Mouse (Mus musculus) intestine, postnatal 0 days (tissue): Measurements from ENCODE around the gene Gga2. TPM values are rescaled to one million over a fixed set of nuclear protein-coding genes. Genes with fewer than 3 reads are reported as not detected.

ENCODE experiments used
- ATAC-seq: fragments of 200-750 bp; cut with Nextera tagmentation; 2 replicates; pipeline ENCODE4 v1.8.0; 2017; ENCODE audit warnings: mild to moderate bottlenecking, moderate TSS enrichment, moderate library complexity
- H3K27ac ChIP-seq: fragments of 300-500 bp; sonication (generic); 2 replicates; pipeline ENCODE4 v1.5.1; 2014; ENCODE audit warnings: mild to moderate bottlenecking, low read depth, low read length, moderate library complexity
- H3K27me3 ChIP-seq: fragments of 300-500 bp; sonication (generic); replicated peaks from 2 replicates; pipeline ENCODE4 v1.6.1; 2014; ENCODE audit warnings: low read length, mixed read lengths; ENCODE audit not compliant: control insufficient read depth, insufficient read depth
- H3K36me3 ChIP-seq: fragments of 300-500 bp; sonication (generic); 2 replicates; pipeline ENCODE4 v1.6.1; 2014; ENCODE audit warnings: mild to moderate bottlenecking, moderate library complexity; ENCODE audit not compliant: control insufficient read depth, insufficient read depth
- H3K4me1 ChIP-seq: fragments of 300-500 bp; sonication (generic); replicated peaks from 2 replicates; pipeline ENCODE4 v1.6.1; 2014; ENCODE audit warnings: antibody characterized with exemption, low read length, mixed read lengths; ENCODE audit not compliant: control insufficient read depth, insufficient read depth
- H3K4me2 ChIP-seq: fragments of 300-500 bp; sonication (generic); replicated peaks from 2 replicates; pipeline ENCODE4 v1.6.1; 2014; ENCODE audit warnings: low read depth, mild to moderate bottlenecking, moderate library complexity
- H3K4me3 ChIP-seq: fragments of 300-500 bp; sonication (generic); 2 replicates; pipeline ENCODE4 v1.5.1; 2014; ENCODE audit warnings: low read depth, low read length
- H3K9ac ChIP-seq: fragments of 300-500 bp; sonication (generic); 2 replicates; pipeline ENCODE4 v1.6.1; 2014; ENCODE audit warnings: mild to moderate bottlenecking, low read depth, low read length
- H3K9me3 ChIP-seq: fragments of 300-500 bp; sonication (generic); 2 replicates; pipeline ENCODE4 v1.6.1; 2016; ENCODE audit warnings: mixed run types; ENCODE audit not compliant: control insufficient read depth
- CTCF ChIP-seq: sonication (generic); IDR thresholded peaks from 2 replicates; pipeline ENCODE4 v1.5.1; 2016; ENCODE audit warnings: low read depth, mild to moderate bottlenecking, control low read depth, antibody characterized with exemption, moderate library complexity
- WGBS: fragments of 180-500 bp; shearing (Covaris S2); extraction: QIAGEN DNeasy Blood & Tissue Kit; methylation state at CpG from one replicate; pipeline ENCODE4 v1.1.7; 2014; 5-methylcytosine and 5-hydroxymethylcytosine counted together
- polyA plus RNA-seq: library from polyadenylated mRNA; unstranded; fragments of >200 nt; fragmentation: Nextera tagmentation; extraction: Ambion mirVana; gene quantifications from 2 replicates; pipeline ENCODE4 v1.2.1, GENCODE M21; 2015

The Gga2 gene
- polyA plus RNA-seq, 1 experiment from 2014 or later, result 59.9 TPM

DNA sequence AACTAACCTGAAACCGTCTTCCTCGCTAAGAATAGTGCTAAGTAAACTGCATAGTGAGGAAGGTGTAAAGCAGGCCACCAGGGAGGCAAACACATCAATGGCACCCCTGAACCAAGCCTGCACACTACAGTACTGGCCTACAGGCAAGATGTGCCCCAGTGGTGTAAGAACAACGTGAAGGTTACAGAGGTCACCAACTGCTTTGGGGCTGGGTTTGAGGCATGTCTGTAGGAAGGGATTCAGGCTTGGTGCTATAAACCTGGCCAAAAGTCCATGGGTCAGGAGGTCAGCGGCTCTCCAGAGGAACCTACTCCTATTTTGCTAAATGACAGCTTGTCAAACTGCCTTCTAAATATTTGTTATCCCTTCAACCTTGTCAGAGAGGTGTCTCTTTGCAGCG is 35.6 kb upstream of the Gga2 start:
- WGBS, result 76% methylated on average over 5 of the region's 5 CpGs
- Histone ChIP-seq H3K4me3 (no peak overlapping the region), H3K36me3 (peaks cover 25% of the 10 kb centered on the region; the same call in 1 of the 2 replicates), H3K4me2 (no peak overlapping the region), H3K4me1 (no peaks in the 10 kb centered on the region), H3K9ac (no peak overlapping the region), H3K9me3 (no peaks in the 10 kb centered on the region), H3K27ac (no peak overlapping the region), H3K27me3 (no peaks in the 10 kb centered on the region)
- ATAC-seq, result no peak
- no peak for TF ChIP-seq CTCF

DNA sequence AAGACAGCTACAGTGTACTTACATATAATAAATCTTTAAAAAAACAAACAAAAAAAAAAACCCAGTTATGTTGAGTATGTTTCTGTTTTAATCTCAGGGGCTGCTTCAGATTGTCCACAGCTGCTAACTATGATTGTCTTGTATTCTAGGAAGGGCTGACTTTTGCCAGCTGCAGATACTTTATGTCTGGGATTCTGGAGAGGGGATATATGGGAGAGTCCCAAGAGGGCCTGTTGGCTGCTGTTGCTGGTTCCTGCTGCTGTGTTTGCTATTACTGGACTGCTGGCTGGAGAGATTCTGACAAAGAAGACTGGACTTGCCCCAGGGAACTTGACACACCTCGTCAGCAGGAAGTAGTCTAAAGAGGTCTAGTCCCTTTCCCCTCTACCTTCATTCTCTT is 29.8 kb upstream of the Gga2 start:
- WGBS, result 75% methylated on average over 1 of the region's 1 CpGs
- Histone ChIP-seq H3K4me3 (no peak overlapping the region), H3K4me2 (no peak overlapping the region), H3K27ac (no peak overlapping the region), H3K9ac (no peak overlapping the region), H3K9me3 (no peaks in the 10 kb centered on the region), H3K4me1 (0 out of 2 replicates have a peak, but pooled peaks cover 3% of the 10 kb centered on the region), H3K36me3 (peaks cover 19% of the 10 kb centered on the region; the same call in 1 of the 2 replicates), H3K27me3 (no peaks in the 10 kb centered on the region)
- ATAC-seq, result no peak
- TF ChIP-seq CTCF, result no peak

DNA sequence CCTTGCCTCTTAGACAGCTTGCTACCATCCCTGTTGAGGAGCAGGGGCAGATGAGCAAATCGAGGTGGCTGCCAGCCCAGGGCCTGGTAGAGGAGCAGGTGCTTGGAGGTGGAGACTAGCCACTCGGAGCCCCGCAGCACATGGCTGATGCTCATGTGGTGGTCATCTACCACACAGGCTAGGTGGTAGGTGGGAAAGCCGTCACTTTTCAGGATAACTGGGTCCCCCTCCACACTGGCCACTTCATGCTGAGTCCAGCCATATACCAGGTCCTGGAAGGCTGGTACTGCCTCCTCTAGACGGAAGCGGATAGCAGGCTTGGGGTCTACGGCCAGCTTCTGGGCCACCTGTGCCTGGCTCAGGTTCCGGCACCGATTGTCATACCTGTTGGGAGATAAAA is 27.2 kb upstream of the Gga2 start:
- Histone ChIP-seq H3K4me3 (no peak overlapping the region), H3K9me3 (no peaks in the 10 kb centered on the region), H3K27me3 (no peaks in the 10 kb centered on the region), H3K27ac (0 out of 2 replicates have a peak overlapping the region, but pooled peaks have one; percentile 7), H3K4me1 (peaks cover 6% of the 10 kb centered on the region; the same call in 1 of the 2 replicates), H3K9ac (no peak overlapping the region), H3K36me3 (peaks cover 6% of the 10 kb centered on the region; the same call in 1 of the 2 replicates), H3K4me2 (no peak overlapping the region)
- no peak for ATAC-seq
- 93% methylated on average over 9 of the region's 9 CpGs for WGBS
- TF ChIP-seq CTCF, result no peak

DNA sequence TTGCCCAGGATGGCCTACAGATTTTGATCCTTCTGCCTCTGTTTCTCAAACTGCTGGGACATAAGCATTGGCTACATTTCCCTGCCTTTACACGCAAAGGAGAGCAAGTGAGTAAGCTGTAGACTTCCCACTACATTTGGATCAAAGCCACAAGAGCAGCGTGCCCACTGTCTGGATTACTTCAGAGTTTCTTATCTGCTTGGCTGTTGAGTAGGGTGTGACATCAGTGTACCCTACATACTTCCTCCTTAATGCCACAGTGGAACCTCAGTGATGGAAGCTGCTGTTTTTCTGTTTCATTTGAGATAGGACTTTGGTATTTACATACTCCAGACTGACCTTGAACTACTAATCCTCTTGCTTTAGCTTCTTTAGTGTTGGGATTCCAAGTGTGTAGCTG is 25.8 kb upstream of the Gga2 start:
- no peak overlapping the region for H3K4me2 ChIP-seq
- H3K9me3 ChIP-seq, result no peaks in the 10 kb centered on the region
- peak overlapping the region; percentile 60 for H3K27ac ChIP-seq
- WGBS, result 37% methylated on average over 2 of the region's 2 CpGs
- H3K4me3 ChIP-seq, result no peak overlapping the region
- no peaks in the 10 kb centered on the region for H3K27me3 ChIP-seq
- H3K36me3 ChIP-seq, result peaks cover 6% of the 10 kb centered on the region; the same call in 1 of the 2 replicates
- H3K9ac ChIP-seq, result no peak overlapping the region
- no peak for TF ChIP-seq CTCF
- H3K4me1 ChIP-seq, result peaks cover 6% of the 10 kb centered on the region; the same call in 1 of the 2 replicates
- peak; percentile 80 for ATAC-seq

DNA sequence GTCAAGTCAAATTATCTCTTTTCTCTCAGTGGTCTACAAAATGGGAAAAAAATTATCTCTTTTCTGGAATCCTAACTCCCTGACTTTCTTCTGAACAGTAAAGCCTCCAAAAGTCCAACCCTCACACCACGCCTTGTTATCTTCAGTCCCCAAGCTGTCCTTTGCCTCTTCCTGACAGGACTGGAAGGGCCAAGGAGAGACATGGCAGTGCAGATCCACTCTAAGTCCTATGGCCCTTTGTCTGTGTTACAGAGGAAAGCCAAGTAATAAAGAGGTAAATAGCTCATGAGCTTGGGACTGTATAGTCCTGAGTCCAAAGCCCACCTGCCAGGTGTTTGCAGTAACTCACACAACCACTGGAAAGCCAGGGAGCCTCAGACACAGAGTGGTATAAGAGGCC is 24.7 kb upstream of the Gga2 start:
- peak; percentile 46 for ATAC-seq
- Histone ChIP-seq H3K9ac (no peak overlapping the region), H3K4me2 (no peak overlapping the region), H3K27ac (no peak overlapping the region), H3K4me3 (no peak overlapping the region), H3K27me3 (no peaks in the 10 kb centered on the region), H3K36me3 (peaks cover 11% of the 10 kb centered on the region; the same call in 1 of the 2 replicates), H3K4me1 (peaks cover 6% of the 10 kb centered on the region; the same call in 1 of the 2 replicates), H3K9me3 (no peaks in the 10 kb centered on the region)
- no peak for TF ChIP-seq CTCF
- 41% methylated on average over 1 of the region's 1 CpGs for WGBS

DNA sequence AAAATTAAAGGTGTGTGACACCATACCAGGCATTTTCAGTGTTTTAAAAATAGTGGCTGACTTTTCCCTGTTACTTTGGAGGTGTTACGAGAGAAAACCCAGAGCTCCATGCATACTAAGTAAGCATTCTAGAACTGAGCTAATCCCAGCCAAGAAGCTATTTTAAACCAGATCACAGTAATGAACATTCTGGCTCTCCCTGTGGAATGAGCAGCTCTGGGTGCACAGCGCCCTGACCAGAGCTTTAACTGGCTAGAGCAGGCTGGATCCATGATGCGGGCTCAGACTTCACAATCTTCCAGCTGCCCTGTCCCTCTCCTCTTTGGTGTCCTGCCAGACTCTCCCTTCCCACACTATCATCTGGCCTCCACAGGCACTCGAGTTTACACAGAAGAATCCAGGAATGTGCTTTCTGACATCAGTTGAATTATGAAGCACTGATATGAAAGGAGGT is 24.2 kb upstream of the Gga2 start:
- no peak overlapping the region for H3K4me2 ChIP-seq
- no peak for ATAC-seq
- WGBS, result 67% methylated on average over 4 of the region's 4 CpGs
- H3K9ac ChIP-seq, result no peak overlapping the region
- no peaks in the 10 kb centered on the region for H3K9me3 ChIP-seq
- H3K27me3 ChIP-seq, result no peaks in the 10 kb centered on the region
- no peak for TF ChIP-seq CTCF
- H3K36me3 ChIP-seq, result peaks cover 11% of the 10 kb centered on the region; the same call in 1 of the 2 replicates
- peaks cover 6% of the 10 kb centered on the region; the same call in 1 of the 2 replicates for H3K4me1 ChIP-seq
- no peak overlapping the region for H3K4me3 ChIP-seq
- H3K27ac ChIP-seq, result no peak overlapping the region
